Mouse (Mus musculus) activated CD4-positive, CD25-positive, alpha-beta regulatory T cell (primary cell): Measurements from ENCODE around the gene Col2a1. TPM values are rescaled to one million over a fixed set of nuclear protein-coding genes. Genes with fewer than 3 reads are reported as not detected.

Experiments
- polyA plus RNA-seq, 2 experiments: library from polyadenylated mRNA; unstranded; fragments of 100-300 nt; shearing (Covaris generic); gene quantifications; one replicate each; pipeline ENCODE4 v1.2.1; 2017

The Col2a1 gene
- polyA plus RNA-seq, result under 1 TPM in 1 of 2 experiments, not detected in 1; 0.11 TPM

GRCm38 (mm10) chr15:98003822-98004739 lies at the start of gene Col2a1:
Gene Col2a1, minus strand, starts transcription at chr15:98004695.

DNA sequence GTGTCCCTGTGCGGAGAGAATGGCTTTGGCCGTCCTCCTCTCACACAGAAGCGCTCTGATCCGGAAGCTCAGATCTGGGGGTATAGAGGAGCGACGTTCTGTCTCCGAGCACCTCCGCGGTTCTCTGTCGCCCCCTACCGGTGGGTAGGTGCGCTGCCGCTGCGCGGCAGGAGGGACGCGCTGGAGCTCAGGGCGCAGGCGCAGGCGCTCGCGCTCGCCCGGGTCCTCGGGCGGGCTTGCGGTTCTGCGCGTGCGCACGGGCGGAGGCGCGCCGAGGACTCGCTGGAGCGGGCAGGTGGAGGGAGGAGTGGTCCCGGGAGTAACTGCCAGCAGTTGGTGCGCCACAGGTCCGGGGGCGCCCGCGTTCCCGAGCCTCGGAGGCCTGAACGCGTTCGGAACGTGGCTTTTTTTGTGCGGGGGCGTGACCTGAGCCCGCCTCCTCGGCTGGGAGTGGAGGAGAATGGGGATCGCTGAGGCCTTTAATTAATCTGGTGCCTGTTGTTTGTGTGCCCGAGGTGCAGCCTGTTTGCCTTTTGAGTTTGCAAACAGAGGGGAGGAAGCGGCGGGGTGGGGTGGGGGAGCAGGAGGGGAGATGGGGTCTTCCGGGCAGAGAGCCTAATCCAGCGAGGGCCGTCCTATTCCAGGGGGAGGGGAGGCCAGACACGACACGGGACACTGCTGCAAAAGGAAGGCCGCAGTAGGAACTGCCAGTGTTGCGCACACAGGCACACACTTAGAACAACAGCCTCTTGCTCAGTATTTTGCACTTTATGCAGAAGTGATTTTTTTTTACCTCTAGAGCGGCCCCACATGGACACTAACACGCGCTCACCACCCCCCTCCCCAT lies 40.3 kb downstream of the Col2a1 start, which contains the start of gene Tmem106c:
Gene Tmem106c (plus strand): TSS at position 212 of the 847 bp plus-strand sequence.

Other genes starting within 250 kb of the Col2a1 start
- gene Rapgef3, start 236.7 kb downstream of the Col2a1 start, polyA plus RNA-seq, result 1 to 10 TPM in 1 of 2 experiments, under 1 TPM in 1; 0.52 to 3.1 TPM
- gene Slc48a1, start 226.2 kb downstream of the Col2a1 start, polyA plus RNA-seq, result 10 to 100 TPM; 52.2 to 55.2 TPM
- gene Hdac7, start 160.2 kb downstream of the Col2a1 start, polyA plus RNA-seq, result 10 to 100 TPM; 67.9 to 93.6 TPM
- 1 to 10 TPM; 1.1 to 9.0 TPM for gene Vdr, start 94.1 kb downstream of the Col2a1 start, polyA plus RNA-seq
- gene Tmem106c, start 40.5 kb downstream of the Col2a1 start, polyA plus RNA-seq, result 10 to 100 TPM; 13.1 to 20.8 TPM
- 10 to 100 TPM in 1 of 2 experiments, 1 to 10 TPM in 1; 9.0 to 13.0 TPM for gene Pfkm, start 87.9 kb upstream of the Col2a1 start, polyA plus RNA-seq
- 10 to 100 TPM; 42.2 to 54.6 TPM for gene Senp1, start 89.0 kb upstream of the Col2a1 start, polyA plus RNA-seq
- 10 to 100 TPM; 38.4 to 41.8 TPM for gene Asb8, start 160.9 kb upstream of the Col2a1 start, polyA plus RNA-seq
- under 1 TPM; 0.07 to 0.57 TPM for gene Ccdc184, start 162.5 kb upstream of the Col2a1 start, polyA plus RNA-seq
- not detected for gene Olfr288, start 190.8 kb upstream of the Col2a1 start, polyA plus RNA-seq
- gene Gm44579, start 216.3 kb upstream of the Col2a1 start, polyA plus RNA-seq, result under 1 TPM in 1 of 2 experiments, not detected in 1; 0.16 TPM
- gene Olfr287, start 216.4 kb upstream of the Col2a1 start, polyA plus RNA-seq, result not detected
- under 1 TPM in 1 of 2 experiments, not detected in 1; 0.33 TPM for gene Olfr286, start 229.8 kb upstream of the Col2a1 start, polyA plus RNA-seq